Mouse (Mus musculus) limb, embryonic 13.5 days (tissue): Measurements from ENCODE around the gene Clec11a. TPM values are rescaled to one million over a fixed set of nuclear protein-coding genes. Genes with fewer than 3 reads are reported as not detected.

ENCODE experiments used
- ATAC-seq: fragments of 200-750 bp; cut with Nextera tagmentation; 2 replicates; pipeline ENCODE4 v1.8.0; 2017; ENCODE audit warnings: low read depth, moderate number of reproducible peaks, moderate TSS enrichment; ENCODE audit not compliant: low FRiP score
- H3K27ac ChIP-seq: fragments of 300-500 bp; sonication (generic); 2 replicates; pipeline ENCODE4 v1.5.1; 2015; ENCODE audit warnings: inconsistent platforms, mild to moderate bottlenecking, moderate library complexity
- H3K27me3 ChIP-seq: fragments of 300-500 bp; sonication (generic); 2 replicates; pipeline ENCODE4 v1.6.1; 2015; ENCODE audit warnings: mild to moderate bottlenecking, inconsistent platforms
- H3K36me3 ChIP-seq: fragments of 300-500 bp; sonication (generic); 2 replicates; pipeline ENCODE4 v1.6.1; 2015; ENCODE audit warnings: inconsistent platforms, mild to moderate bottlenecking, moderate library complexity
- H3K4me1 ChIP-seq: fragments of 300-500 bp; sonication (generic); 2 replicates; pipeline ENCODE4 v1.6.1; 2015; ENCODE audit warnings: inconsistent platforms
- H3K4me2 ChIP-seq: fragments of 300-500 bp; sonication (generic); replicated peaks from 2 replicates; pipeline ENCODE4 v1.6.1; 2015; ENCODE audit warnings: inconsistent platforms, mild to moderate bottlenecking, moderate library complexity
- H3K4me3 ChIP-seq: fragments of 300-500 bp; sonication (generic); 2 replicates; pipeline ENCODE4 v1.5.1; 2015; ENCODE audit warnings: moderate library complexity, mild to moderate bottlenecking, inconsistent platforms
- H3K9ac ChIP-seq: fragments of 300-500 bp; sonication (generic); 2 replicates; pipeline ENCODE4 v1.6.1; 2015; ENCODE audit warnings: mild to moderate bottlenecking, inconsistent platforms
- H3K9me3 ChIP-seq: fragments of 300-500 bp; sonication (generic); 2 replicates; pipeline ENCODE4 v1.6.1; 2016; ENCODE audit warnings: inconsistent platforms
- WGBS: fragments of 180-500 bp; shearing (Covaris S2); methylation state at CpG from one replicate; pipeline ENCODE4 v1.1.7; 2015; 5-methylcytosine and 5-hydroxymethylcytosine counted together
- polyA plus RNA-seq: library from polyadenylated mRNA; unstranded; fragments of >200 nt; fragmentation: Nextera tagmentation; extraction: Ambion mirVana; gene quantifications from 2 replicates; pipeline ENCODE4 v1.2.1, GENCODE M21; 2015

The Clec11a gene
- polyA plus RNA-seq, 1 experiment from 2014 or later = 6.3 TPM

DNA sequence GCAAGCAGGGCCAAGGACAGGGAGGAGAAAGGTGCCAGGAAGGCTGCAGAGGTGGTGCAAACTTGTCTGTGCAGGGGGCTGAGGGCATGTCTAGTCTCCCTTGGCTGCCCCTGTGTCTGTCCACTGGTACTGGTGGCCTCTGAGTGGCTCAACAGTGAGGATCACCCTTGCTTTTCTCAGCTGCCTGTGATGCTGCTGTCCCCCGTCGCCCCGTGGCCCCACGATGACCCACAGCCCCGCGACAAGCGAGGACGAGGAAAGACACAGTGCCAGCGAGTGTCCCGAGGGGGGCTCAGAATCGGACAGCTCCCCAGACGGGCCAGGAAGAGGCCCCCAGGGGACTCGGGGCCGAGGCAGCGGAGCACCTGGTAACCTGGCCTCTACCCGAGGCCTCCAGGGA is 5.8 kb upstream of the Clec11a start:
- no peak for ATAC-seq
- Histone ChIP-seq H3K9me3 (no peaks in the 10 kb centered on the region), H3K36me3 (peaks cover 6% of the 10 kb centered on the region), H3K9ac (peak overlapping the region; percentile 1; the same call in 1 of the 2 replicates), H3K4me2 (no peak overlapping the region), H3K27me3 (peaks cover 46% of the 10 kb centered on the region), H3K4me3 (no peak overlapping the region), H3K4me1 (peaks cover 36% of the 10 kb centered on the region), H3K27ac (no peak overlapping the region)
- WGBS = 58% methylated on average over 16 of the region's 16 CpGs

DNA sequence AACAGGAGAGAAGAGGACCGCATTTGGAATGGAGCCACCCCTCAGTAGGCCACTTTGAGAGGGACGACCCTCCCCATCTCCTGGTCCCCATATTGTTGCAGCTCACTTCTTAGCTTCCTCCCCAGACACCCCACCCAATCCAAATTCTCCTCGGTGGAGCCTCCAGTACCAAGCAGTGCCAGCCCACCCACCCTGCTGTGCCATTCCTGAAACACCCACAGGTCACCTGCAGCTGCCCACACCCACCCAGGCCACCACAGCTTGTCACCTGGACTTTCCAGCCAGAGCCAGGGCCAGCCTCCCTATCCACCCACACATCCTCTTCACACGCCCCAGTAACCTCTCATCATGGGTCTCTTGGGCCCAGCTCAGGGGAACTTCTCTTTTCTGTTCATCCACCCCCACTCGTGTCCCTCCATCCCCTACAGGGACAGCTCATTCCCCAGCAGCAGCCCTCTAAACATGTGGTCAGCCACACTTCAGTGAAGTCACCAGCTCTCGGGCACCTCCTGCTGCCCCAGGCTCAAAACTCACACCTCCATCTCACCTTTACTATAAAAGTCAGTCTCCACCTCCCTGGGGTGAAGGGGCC is 5.1 kb upstream of the Clec11a start:
- Histone ChIP-seq H3K4me2 (peak overlapping the region; percentile 98), H3K36me3 (peaks cover under 1% of the 10 kb centered on the region), H3K4me1 (peaks cover 42% of the 10 kb centered on the region), H3K9me3 (no peaks in the 10 kb centered on the region), H3K4me3 (0 out of 2 replicates have a peak overlapping the region, but pooled peaks have one; percentile 56), H3K9ac (peak overlapping the region; percentile 1; the same call in 1 of the 2 replicates), H3K27ac (no peak overlapping the region), H3K27me3 (peaks cover 46% of the 10 kb centered on the region)
- 16% methylated on average over 6 of the region's 6 CpGs for WGBS
- ATAC-seq = no peak

DNA sequence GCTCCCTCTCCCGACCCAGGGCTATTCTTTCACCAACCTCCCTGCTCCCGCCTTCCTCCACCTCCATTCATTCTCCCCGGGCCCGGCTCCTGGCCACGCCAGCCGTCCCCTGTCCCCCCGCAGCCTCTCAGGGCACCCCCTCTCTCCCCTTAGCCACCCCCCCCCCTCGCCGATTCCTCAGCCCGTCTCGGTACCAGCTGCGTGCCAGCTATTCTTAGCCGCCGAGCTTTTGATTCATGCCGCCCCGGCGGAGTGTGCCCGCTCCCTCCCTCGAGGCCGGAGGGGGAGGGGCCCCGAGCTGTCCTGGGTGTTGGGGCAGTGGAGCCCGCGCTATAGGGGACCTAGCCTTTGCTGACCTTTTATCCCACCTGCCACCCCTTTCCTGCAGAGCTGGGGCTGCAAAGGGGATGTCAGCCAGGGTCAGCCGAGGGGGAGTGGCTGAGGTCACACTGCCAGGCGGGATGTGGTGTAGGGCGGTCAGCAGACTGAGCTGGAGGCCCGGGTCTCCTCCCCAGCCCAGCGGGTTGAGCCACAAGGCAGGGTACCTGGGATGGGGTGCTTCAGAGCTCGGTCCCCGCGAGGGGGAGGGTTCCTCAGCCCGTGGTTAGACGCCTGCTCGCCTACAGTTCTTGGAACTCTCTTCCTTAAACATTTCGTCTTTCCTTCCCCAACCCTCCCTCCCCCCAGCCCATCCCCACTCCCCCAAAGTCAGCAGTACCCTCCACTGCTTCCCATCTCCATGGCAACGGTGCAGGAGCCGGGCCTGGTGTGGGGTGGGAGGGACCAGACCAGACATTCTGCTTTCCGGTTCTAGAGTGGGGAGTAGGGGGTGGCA is 4.4 kb upstream of the Clec11a start:
- no peaks in the 10 kb centered on the region; the same call in 1 of the 2 replicates for H3K36me3 ChIP-seq
- ATAC-seq = no peak
- H3K9me3 ChIP-seq = no peaks in the 10 kb centered on the region
- H3K4me3 ChIP-seq = peak overlapping the region; percentile 56
- peaks cover 43% of the 10 kb centered on the region for H3K27me3 ChIP-seq
- peaks cover 50% of the 10 kb centered on the region for H3K4me1 ChIP-seq
- under 1% methylated on average over 34 of the region's 38 CpGs for WGBS
- H3K4me2 ChIP-seq = peak overlapping the region; percentile 98
- peak overlapping the region; percentile 67 for H3K9ac ChIP-seq
- no peak overlapping the region for H3K27ac ChIP-seq

DNA sequence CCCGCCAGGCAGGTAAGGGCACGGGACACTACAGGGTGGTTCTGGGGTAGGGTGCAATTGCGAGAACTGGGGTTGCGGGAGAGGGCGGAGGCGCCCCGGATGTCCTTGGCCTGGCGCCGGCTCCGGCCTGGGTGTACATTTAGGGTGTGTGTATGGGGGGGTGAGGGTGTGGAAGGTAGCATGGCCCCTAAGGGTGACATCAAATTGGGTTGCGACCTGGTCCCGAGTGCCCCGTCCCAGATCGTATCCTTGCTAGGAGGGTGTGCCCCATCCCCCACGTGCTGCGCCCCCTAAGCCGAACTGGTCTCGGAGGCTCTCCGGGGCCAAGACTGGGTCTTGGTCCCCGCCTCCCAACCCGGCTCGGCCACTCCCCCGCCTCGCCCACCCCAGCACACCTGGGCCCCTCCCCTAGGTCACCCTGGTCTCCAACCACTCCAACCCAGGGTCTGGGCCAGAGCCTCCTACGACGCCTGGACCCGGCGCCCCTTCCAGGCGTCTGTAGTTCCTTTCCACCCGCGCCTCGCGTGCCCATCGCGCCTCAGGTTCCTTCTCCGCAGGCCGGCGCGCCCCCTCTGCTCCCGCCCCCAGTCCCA is 3.7 kb upstream of the Clec11a start:
- WGBS = under 1% methylated on average over 39 of the region's 40 CpGs
- Histone ChIP-seq H3K9ac (peak overlapping the region; percentile 67), H3K36me3 (no peaks in the 10 kb centered on the region), H3K27ac (no peak overlapping the region), H3K4me3 (peak overlapping the region; percentile 56), H3K9me3 (no peaks in the 10 kb centered on the region), H3K27me3 (peaks cover 40% of the 10 kb centered on the region), H3K4me2 (peak overlapping the region; percentile 98), H3K4me1 (peaks cover 56% of the 10 kb centered on the region)
- ATAC-seq = no peak

DNA sequence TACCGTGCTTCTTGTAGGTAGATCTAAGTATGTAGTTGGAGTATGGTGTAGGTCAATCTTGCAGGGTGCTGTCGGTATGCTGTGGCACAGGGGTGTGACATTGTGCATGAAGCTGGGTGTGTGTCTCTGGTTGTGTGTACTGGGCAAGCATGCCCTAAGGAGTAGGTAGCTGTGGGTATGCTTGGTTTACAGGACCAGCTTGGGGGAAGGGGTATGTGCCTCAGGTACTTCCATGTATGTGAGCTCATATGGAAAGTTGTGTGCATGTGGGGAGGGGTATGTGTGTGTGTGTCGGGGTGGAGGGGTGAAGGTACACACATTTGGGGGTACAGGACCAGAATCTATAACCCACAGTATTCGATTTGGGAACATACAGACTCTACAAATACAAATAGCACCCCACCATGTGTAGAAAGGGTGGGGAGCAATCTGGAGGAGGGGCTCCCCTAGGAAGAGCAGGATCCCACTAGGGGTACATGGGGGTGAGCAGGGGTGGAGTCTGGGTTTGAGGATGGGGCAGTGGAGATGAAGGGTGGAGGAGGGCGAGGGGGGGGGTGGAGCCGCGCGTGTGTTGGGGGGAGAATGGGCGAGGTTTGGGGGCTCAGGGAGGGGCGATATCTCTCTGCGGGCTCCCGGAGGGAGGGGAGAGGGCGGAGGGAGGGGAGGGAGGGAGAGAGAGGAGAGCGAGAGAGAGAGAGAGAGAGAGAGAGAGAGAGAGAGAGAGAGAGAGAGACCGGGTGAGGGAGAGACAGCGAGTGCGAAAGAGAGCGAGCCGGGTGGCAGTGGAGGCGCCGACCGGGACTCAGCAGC is 3.0 kb upstream of the Clec11a start, which contains the start of gene Shank1:
Gene Shank1 (plus strand): TSS at position 779 of the 810 bp plus-strand sequence.
- Histone ChIP-seq H3K27ac (peak within 1 kb of the TSS; percentile 33; the same call in 1 of the 2 replicates), H3K4me2 (peak within 1 kb of the TSS; percentile 98), H3K27me3 (peaks cover 40% of the 10 kb centered on the region), H3K4me3 (peak within 1 kb of the TSS; percentile 56), H3K36me3 (no peaks in the 10 kb centered on the region), H3K9me3 (no peaks in the 10 kb centered on the region), H3K4me1 (peaks cover 56% of the 10 kb centered on the region), H3K9ac (peak within 1 kb of the TSS; percentile 67)
- WGBS = 24% methylated on average over 11 of the region's 22 CpGs
- no peak for ATAC-seq

DNA sequence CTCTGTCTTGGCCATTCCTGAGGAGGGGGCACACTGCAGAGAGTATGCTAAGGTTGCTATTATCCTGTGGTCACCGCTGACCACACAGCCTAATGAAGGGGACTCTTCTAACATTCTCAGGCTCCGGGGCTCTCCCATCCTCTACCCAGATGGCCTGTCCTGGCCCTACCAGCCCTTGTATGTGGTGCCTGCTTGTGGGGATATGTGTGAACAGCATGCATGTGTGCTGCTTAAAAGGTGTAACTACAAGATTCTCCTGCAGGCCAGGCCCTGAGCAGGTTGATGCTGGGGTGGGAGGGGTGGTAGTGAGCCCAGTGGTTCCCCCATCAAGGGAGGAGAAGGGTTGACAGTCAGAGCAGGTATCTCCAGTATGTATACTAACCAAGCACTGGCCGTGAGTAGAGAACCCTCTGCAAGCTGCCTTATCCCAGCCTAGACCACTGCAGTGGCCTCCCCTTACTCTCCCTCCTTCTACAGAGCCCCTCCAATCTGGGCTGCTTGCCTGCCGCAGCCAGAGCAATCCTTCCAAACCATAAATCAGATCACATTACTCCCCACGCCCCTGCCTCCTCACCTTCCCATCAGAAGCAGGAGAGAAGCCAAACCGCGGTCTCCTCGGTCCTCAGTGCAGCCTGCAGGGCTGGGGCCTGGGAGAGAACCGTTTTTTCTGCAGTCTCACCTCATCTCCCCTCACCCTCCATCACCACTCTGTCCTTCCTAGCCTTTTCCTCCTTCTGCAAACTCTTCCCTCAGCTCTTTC is 739 bp upstream of the Clec11a start:
- peaks cover 31% of the 10 kb centered on the region for H3K27me3 ChIP-seq
- H3K27ac ChIP-seq = peak overlapping the region; percentile 85
- no peak for ATAC-seq
- 19% methylated on average over 8 of the region's 9 CpGs for WGBS
- H3K9me3 ChIP-seq = no peaks in the 10 kb centered on the region
- no peaks in the 10 kb centered on the region for H3K36me3 ChIP-seq
- H3K4me3 ChIP-seq = no peak overlapping the region
- H3K9ac ChIP-seq = peak overlapping the region; percentile 39; the same call in 1 of the 2 replicates
- H3K4me2 ChIP-seq = peak overlapping the region; percentile 24
- peaks cover 65% of the 10 kb centered on the region for H3K4me1 ChIP-seq

DNA sequence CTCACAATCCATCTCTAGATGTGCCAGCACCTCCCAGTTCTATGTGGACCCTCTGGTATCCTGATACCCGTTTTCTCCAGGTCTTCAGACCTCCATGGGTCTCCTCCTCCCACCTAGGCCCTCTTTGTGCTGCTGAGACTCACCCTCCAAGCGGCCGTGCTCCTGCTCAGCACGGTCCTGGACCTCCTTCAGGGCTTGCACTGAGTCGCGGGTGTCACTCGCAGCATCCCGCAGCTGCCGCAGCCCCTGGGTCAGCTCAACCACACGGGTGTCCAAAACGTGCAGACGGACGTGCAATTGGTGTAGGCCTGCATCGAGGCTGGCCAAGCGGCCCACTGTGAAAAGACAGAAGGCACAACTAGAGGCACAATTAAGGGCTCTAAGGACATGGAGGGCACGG is 1.0 kb downstream of the Clec11a start:
- H3K9ac ChIP-seq = no peak overlapping the region
- peak overlapping the region; percentile 85 for H3K27ac ChIP-seq
- ATAC-seq = no peak; the same call in 1 of the 2 replicates

DNA sequence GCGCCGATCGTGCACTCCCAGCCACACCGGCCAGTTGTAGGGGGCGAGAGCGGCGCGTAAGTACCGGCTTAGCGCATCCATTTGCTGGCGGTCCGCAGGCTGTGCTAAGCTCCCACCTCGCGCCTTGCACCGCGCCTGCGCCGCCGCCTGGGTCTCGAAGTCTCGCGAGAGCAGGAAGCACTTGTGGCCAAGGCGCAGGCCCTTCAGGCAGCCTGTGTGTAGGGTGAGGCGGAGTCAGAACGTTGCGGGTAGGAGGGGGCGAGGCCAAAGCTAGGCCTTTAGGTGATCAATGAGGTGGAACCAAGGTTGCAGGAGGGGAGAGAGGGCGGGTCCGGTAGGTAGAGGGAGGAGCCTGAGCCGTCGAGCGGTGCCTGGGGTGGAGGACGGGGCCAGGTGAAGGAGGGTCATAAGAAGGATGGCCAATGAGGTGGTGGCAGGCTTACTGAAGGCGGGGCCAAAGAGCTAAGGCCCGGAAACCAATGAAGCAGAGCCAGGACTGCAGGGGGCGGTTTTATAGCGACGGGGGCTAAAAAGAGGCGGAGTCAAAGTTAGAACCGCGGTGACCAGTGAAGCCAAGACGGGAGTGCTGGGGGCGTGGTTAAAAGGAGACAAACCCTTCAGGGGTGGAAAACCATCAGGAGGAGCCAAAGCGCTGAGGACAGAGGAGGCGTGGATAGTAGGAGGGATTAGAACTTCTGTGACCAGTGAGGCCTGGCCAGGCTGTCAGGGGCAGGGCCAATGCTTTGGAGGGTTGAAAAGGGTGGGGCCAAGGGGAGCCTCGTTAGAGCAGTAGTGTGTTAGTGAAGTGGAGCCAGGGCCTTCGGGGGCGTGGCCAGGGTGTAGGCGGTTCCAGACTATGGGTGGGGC is 1.7 kb downstream of the Clec11a start:
- H3K4me3 ChIP-seq = peak overlapping the region; percentile 73
- H3K27me3 ChIP-seq = peaks cover 14% of the 10 kb centered on the region
- H3K36me3 ChIP-seq = no peaks in the 10 kb centered on the region
- ATAC-seq = peak; percentile 93
- H3K9ac ChIP-seq = peak overlapping the region; percentile 95
- peak overlapping the region; percentile 79 for H3K4me2 ChIP-seq
- H3K9me3 ChIP-seq = no peaks in the 10 kb centered on the region
- WGBS = under 1% methylated on average over 49 of the region's 49 CpGs
- peaks cover 47% of the 10 kb centered on the region for H3K4me1 ChIP-seq
- H3K27ac ChIP-seq = peak overlapping the region; percentile 94

More for the DNA sequence above, 1.0 kb downstream of the Clec11a start:
- H3K4me2 ChIP-seq = peak overlapping the region; percentile 79
- H3K9me3 ChIP-seq = no peaks in the 10 kb centered on the region
- peaks cover 52% of the 10 kb centered on the region for H3K4me1 ChIP-seq
- peaks cover 14% of the 10 kb centered on the region for H3K27me3 ChIP-seq
- H3K36me3 ChIP-seq = no peaks in the 10 kb centered on the region
- WGBS = 9% methylated on average over 16 of the region's 16 CpGs
- peak overlapping the region; percentile 73 for H3K4me3 ChIP-seq

DNA sequence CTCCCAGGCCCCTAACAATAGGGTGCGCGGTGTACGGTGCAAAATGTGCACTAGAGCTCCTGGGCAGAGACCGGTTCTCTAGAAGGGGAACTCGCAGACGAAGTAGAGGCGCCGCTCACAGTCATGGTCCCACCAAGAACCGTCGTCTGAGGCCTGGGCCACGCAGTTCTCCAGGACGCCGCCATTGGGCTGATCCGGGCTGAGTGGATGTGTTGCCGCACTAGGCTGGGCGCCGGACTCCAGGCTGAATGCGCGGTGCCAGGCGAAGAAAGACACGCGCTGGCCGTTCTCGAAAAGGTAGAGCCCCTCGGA is 2.3 kb downstream of the Clec11a start:
- H3K27ac ChIP-seq = peak overlapping the region; percentile 94
- peak overlapping the region; percentile 95 for H3K9ac ChIP-seq
- H3K9me3 ChIP-seq = no peaks in the 10 kb centered on the region
- ATAC-seq = peak; percentile 9
- H3K36me3 ChIP-seq = no peaks in the 10 kb centered on the region
- under 1% methylated on average over 25 of the region's 25 CpGs for WGBS
- peak overlapping the region; percentile 73 for H3K4me3 ChIP-seq
- H3K4me1 ChIP-seq = peaks cover 44% of the 10 kb centered on the region
- peak overlapping the region; percentile 79 for H3K4me2 ChIP-seq
- H3K27me3 ChIP-seq = peaks cover 11% of the 10 kb centered on the region
